Mouse (Mus musculus): ENCODE data around the gene Hbs1l. TPM values are rescaled to one million over a fixed set of nuclear protein-coding genes. Genes with fewer than 3 reads are reported as not detected.
"Not testable (repeated sequence)": the region's sequence is repeated elsewhere in the genome, so short reads cannot be mapped to it uniquely, and the experiment has no call there.

The Hbs1l gene
- polyA plus RNA-seq, 1 experiment from 2014 or later: 123 TPM

DNA sequence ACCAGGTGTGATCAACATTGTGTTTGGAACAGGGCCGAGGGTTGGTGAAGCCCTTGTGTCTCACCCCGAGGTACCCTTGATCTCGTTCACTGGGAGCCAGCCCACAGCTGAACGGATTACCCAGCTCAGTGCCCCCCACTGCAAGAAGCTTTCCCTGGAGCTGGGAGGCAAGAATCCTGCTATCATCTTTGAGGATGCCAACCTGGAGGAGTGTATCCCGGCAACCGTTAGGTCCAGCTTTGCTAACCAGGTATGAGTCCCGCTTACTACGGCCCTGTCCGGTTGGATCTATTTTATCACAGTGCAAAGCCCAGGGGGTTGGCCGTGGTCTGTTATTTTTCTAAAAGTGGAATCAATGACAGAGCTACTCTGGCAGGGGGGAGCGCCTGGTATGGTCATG, 93.3 kb downstream of the Hbs1l start:
- Histone ChIP-seq H3K4me3 (replicated peaks; ENCODE audit: low read length) (no peak overlapping the region), H3K27me3 (replicated peaks; ENCODE audit: control insufficient read depth, insufficient read depth, low read length) (no peaks in the 10 kb centered on the region), H3K9me3 (ENCODE audit: control insufficient read depth, low read length) (no peaks in the 10 kb centered on the region), H3K36me3 (ENCODE audit: control insufficient read depth, insufficient read depth) (no peaks in the 10 kb centered on the region), H3K9ac (replicated peaks; ENCODE audit: low read depth, low read length) (no peak overlapping the region), H3K4me2 (ENCODE audit: low read length) (no peak overlapping the region), H3K27ac (ENCODE audit: low read length) (no peak overlapping the region), H3K4me1 (replicated peaks; ENCODE audit: control insufficient read depth, insufficient read depth, low read length) (no peaks in the 10 kb centered on the region)
- 89% methylated on average over 11 of the region's 11 CpGs for WGBS
- ATAC-seq: no peak

DNA sequence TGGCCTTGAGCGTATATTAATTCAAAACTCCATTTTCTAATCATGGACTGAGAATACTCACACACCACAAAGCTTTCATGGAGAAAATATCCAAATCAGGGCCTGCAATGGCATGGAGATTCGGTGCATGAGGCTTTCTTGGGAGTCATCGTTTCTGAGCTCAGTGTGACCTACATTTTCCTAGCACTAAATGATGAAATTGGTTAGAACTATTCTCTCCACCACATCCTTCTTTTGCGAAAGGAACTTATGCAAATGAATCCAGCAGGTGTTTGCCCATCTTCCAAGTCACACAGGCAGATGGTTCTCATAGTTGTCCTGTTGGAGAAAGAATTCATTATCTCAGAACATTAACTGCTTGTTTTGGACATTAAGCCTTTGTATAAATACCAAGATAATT, 94.7 kb downstream of the Hbs1l start:
- H3K4me2 ChIP-seq (ENCODE audit: low read length): no peak overlapping the region
- WGBS: 83% methylated on average over 4 of the region's 4 CpGs

DNA sequence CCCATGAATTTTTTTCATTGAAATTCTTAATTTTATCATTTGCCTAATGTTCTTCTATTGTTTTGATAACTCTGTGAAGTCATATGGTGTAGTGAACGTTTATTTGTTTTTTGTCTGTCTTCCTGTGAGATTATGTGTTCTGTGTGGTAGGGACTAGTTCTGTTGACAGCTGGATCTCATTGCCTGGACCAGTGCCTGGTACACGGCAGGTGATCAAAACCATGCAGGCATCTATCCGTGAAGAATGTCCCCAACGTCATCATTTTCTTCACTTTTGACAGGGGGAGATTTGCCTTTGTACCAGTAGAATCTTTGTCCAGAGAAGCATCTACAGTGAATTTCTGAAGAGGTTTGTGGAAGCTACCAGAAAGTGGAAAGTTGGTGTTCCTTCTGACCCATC, 95.5 kb downstream of the Hbs1l start:
- Histone ChIP-seq H3K27ac (ENCODE audit: low read length) (no peak overlapping the region), H3K4me1 (replicated peaks; ENCODE audit: control insufficient read depth, insufficient read depth, low read length) (no peaks in the 10 kb centered on the region), H3K36me3 (ENCODE audit: control insufficient read depth, insufficient read depth) (no peaks in the 10 kb centered on the region), H3K4me2 (ENCODE audit: low read length) (no peak overlapping the region), H3K27me3 (replicated peaks; ENCODE audit: control insufficient read depth, insufficient read depth, low read length) (no peaks in the 10 kb centered on the region), H3K4me3 (replicated peaks; ENCODE audit: low read length) (no peak overlapping the region), H3K9me3 (ENCODE audit: control insufficient read depth, low read length) (no peaks in the 10 kb centered on the region), H3K9ac (replicated peaks; ENCODE audit: low read depth, low read length) (no peak overlapping the region)
- 81% methylated on average over 4 of the region's 4 CpGs for WGBS
- no peak for ATAC-seq

More for the DNA sequence above, 94.7 kb downstream of the Hbs1l start:
- no peaks in the 10 kb centered on the region for H3K36me3 ChIP-seq (ENCODE audit: control insufficient read depth, insufficient read depth)
- H3K9ac ChIP-seq (replicated peaks; ENCODE audit: low read depth, low read length): no peak overlapping the region
- H3K4me3 ChIP-seq (replicated peaks; ENCODE audit: low read length): no peak overlapping the region
- no peaks in the 10 kb centered on the region for H3K27me3 ChIP-seq (replicated peaks; ENCODE audit: control insufficient read depth, insufficient read depth, low read length)
- H3K9me3 ChIP-seq (ENCODE audit: control insufficient read depth, low read length): no peaks in the 10 kb centered on the region
- H3K4me1 ChIP-seq (replicated peaks; ENCODE audit: control insufficient read depth, insufficient read depth, low read length): no peaks in the 10 kb centered on the region
- no peak for ATAC-seq
- no peak overlapping the region for H3K27ac ChIP-seq (ENCODE audit: low read length)

DNA sequence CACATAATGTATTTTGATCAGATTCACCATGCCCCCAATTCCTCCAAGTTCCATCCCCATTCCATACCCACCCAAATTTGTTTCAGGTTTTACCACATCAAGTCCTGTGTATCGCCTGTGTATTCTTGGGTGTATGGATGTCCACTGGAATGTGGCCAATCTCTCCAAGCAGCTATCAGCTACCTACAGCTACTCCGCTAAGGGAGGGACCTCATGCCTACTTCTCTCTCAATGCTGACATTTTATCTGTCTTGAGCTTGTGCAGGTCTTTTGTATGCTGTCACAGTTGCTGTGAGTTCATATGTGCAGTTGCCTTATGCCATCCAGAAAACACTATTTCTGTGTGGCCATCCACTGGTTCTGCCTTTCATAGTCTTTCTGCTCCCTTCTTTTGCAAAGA, 97.6 kb downstream of the Hbs1l start:
- no peaks in the 10 kb centered on the region for H3K36me3 ChIP-seq (ENCODE audit: control insufficient read depth, insufficient read depth)
- no peak for ATAC-seq
- H3K4me1 ChIP-seq (replicated peaks; ENCODE audit: control insufficient read depth, insufficient read depth, low read length): no peaks in the 10 kb centered on the region
- no peaks in the 10 kb centered on the region for H3K9me3 ChIP-seq (ENCODE audit: control insufficient read depth, low read length)
- H3K9ac ChIP-seq (replicated peaks; ENCODE audit: low read depth, low read length): no peak overlapping the region
- H3K27me3 ChIP-seq (replicated peaks; ENCODE audit: control insufficient read depth, insufficient read depth, low read length): no peaks in the 10 kb centered on the region
- 91% methylated on average over 2 of the region's 2 CpGs for WGBS
- no peak overlapping the region for H3K4me2 ChIP-seq (ENCODE audit: low read length)
- no peak overlapping the region for H3K4me3 ChIP-seq (replicated peaks; ENCODE audit: low read length)
- H3K27ac ChIP-seq (ENCODE audit: low read length): no peak overlapping the region

DNA sequence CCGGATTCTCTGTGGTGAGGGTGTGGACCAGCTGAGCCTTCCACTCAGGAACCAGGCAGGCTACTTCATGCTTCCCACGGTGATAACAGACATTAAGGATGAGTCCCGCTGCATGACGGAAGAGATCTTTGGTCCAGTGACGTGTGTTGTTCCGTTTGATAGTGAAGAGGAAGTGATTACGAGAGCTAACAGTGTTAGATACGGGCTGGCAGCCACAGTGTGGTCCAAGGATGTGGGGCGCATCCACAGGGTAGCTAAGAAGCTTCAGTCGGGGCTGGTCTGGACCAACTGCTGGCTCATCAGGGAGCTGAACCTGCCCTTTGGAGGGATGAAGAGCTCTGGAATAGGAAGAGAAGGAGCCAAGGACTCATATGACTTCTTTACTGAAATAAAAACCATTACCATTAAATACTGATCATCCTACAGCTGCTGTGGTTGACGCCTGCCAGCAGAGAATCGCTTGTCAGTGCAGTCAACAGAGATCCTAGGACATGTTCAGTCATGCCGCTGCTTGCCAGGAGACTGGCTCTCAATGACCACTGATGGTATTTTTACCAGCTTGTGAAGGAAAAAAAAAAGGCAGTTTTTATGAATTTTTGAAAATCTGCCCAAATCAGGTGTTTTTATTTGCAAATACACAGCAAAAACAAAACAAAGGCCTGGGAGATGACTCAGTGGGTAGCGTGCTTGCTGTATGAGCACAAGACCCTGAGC, 99.8 kb downstream of the Hbs1l start:
- no peak for ATAC-seq
- H3K4me1 ChIP-seq (replicated peaks; ENCODE audit: control insufficient read depth, insufficient read depth, low read length): no peaks in the 10 kb centered on the region
- no peaks in the 10 kb centered on the region for H3K27me3 ChIP-seq (replicated peaks; ENCODE audit: control insufficient read depth, insufficient read depth, low read length)
- H3K9ac ChIP-seq (replicated peaks; ENCODE audit: low read depth, low read length): no peak overlapping the region
- no peaks in the 10 kb centered on the region for H3K36me3 ChIP-seq (ENCODE audit: control insufficient read depth, insufficient read depth)
- no peak overlapping the region for H3K4me2 ChIP-seq (ENCODE audit: low read length)
- WGBS: 91% methylated on average over 14 of the region's 14 CpGs
- no peaks in the 10 kb centered on the region for H3K9me3 ChIP-seq (ENCODE audit: control insufficient read depth, low read length)
- H3K4me3 ChIP-seq (replicated peaks; ENCODE audit: low read length): no peak overlapping the region
- no peak overlapping the region for H3K27ac ChIP-seq (ENCODE audit: low read length)

DNA sequence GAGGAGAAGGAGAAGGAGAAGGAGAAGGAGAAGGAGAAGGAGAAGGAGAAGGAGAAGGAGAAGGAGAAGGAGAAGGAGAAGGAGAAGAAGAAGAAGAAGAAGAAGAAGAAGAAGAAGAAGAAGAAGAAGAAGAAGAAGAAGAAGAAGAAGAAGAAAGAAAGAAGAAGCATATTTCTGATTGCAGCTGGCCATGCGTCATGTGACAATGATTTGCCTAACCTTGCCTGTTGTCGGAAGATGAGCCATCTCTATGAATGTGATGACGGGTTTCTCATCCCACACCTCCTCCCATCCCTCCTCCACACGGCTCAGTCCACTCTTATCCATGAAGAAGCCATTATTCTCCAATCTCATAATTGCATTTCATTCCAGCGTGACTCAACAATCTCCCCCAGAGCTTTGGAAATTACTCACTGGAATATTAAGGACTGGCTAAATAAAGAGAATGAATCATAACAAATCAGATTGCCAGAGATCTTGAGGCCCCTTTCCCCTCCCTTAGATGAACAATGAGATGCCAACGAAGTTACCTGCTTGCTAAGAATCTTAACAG, 103.2 kb downstream of the Hbs1l start:
- not testable (repeated sequence) for H3K36me3 ChIP-seq (ENCODE audit: control insufficient read depth, insufficient read depth); ATAC-seq; H3K9me3 ChIP-seq (ENCODE audit: control insufficient read depth, low read length); H3K9ac ChIP-seq (replicated peaks; ENCODE audit: low read depth, low read length); H3K27ac ChIP-seq (ENCODE audit: low read length); H3K4me3 ChIP-seq (replicated peaks; ENCODE audit: low read length); H3K27me3 ChIP-seq (replicated peaks; ENCODE audit: control insufficient read depth, insufficient read depth, low read length); H3K4me1 ChIP-seq (replicated peaks; ENCODE audit: control insufficient read depth, insufficient read depth, low read length); H3K4me2 ChIP-seq (ENCODE audit: low read length)
- 81% methylated on average over 6 of the region's 6 CpGs for whole genome bisulfite sequencing

DNA sequence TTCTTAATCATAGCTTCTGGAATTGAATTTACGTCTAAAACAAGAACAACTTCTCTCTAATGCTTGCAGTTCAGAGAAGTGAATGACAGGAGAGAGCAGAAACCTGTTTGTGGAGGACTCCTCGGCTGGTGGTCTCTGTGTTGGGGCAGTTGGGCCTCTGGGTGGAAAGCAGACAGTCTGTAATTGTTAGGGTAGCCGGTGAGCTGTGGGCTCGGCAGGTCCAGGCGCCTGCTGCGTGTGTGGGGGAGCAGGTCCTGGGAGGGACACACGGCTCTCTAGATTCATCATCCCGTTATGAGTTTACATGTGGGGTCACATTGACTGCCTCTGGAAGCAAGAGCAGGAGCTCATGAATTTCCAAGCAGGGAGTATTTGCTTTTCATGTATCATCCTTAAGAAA, 103.8 kb downstream of the Hbs1l start:
- no peak overlapping the region for H3K4me3 ChIP-seq (replicated peaks; ENCODE audit: low read length)
- 71% methylated on average over 8 of the region's 8 CpGs for WGBS
- H3K9ac ChIP-seq (replicated peaks; ENCODE audit: low read depth, low read length): no peak overlapping the region
- no peaks in the 10 kb centered on the region for H3K4me1 ChIP-seq (replicated peaks; ENCODE audit: control insufficient read depth, insufficient read depth, low read length)
- no peak for ATAC-seq
- no peaks in the 10 kb centered on the region for H3K27me3 ChIP-seq (replicated peaks; ENCODE audit: control insufficient read depth, insufficient read depth, low read length)
- H3K36me3 ChIP-seq (ENCODE audit: control insufficient read depth, insufficient read depth): no peaks in the 10 kb centered on the region
- no peaks in the 10 kb centered on the region for H3K9me3 ChIP-seq (ENCODE audit: control insufficient read depth, low read length)
- no peak overlapping the region for H3K27ac ChIP-seq (ENCODE audit: low read length)
- no peak overlapping the region for H3K4me2 ChIP-seq (ENCODE audit: low read length)

DNA sequence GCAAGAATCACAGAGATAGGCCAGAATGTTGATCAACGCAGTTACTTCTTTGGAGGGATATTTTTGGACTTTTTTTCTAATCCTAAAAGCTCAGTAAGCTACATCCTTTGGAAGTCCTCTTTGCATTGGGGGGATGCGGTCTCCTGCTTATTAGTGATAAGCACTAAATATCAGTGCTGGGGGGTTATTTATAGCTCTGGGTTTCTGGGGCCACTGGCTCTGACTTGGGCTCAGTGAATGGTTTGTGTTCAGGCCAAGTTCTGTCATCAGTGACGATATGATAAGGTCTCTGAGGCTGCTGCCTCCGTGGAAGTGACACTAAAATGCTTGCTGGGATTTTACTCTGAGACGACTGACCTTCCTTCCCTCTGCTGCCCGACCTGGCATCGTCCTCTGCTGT, 104.3 kb downstream of the Hbs1l start:
- no peaks in the 10 kb centered on the region for H3K27me3 ChIP-seq (replicated peaks; ENCODE audit: control insufficient read depth, insufficient read depth, low read length)
- H3K4me2 ChIP-seq (ENCODE audit: low read length): no peak overlapping the region
- ATAC-seq: no peak
- H3K9me3 ChIP-seq (ENCODE audit: control insufficient read depth, low read length): no peaks in the 10 kb centered on the region
- no peaks in the 10 kb centered on the region for H3K36me3 ChIP-seq (ENCODE audit: control insufficient read depth, insufficient read depth)
- no peak overlapping the region for H3K9ac ChIP-seq (replicated peaks; ENCODE audit: low read depth, low read length)
- H3K4me3 ChIP-seq (replicated peaks; ENCODE audit: low read length): no peak overlapping the region
- H3K27ac ChIP-seq (ENCODE audit: low read length): no peak overlapping the region
- no peaks in the 10 kb centered on the region for H3K4me1 ChIP-seq (replicated peaks; ENCODE audit: control insufficient read depth, insufficient read depth, low read length)
- 63% methylated on average over 7 of the region's 7 CpGs for WGBS

DNA sequence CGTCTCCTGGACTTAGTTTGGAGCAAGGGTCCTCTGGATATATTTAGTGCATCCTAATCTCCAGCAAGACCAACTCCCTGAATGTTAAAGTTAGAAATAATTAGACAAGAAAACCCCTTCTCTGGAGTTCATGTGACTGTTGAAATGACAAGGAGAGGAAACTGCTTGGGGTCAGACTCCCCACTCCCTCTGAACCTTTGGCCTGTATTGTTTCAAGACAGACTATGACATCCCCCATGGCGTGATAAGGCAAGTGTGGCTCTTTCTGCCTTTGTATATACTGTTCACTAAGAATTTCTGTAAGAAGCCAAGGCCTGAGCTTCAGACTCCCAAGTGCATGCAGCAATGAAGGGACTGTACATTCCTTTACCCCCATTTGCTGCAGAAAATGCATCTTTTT, 104.7 kb downstream of the Hbs1l start:
- WGBS: 58% methylated on average over 2 of the region's 2 CpGs
- Histone ChIP-seq H3K27ac (ENCODE audit: low read length) (no peak overlapping the region), H3K4me1 (replicated peaks; ENCODE audit: control insufficient read depth, insufficient read depth, low read length) (no peaks in the 10 kb centered on the region), H3K4me2 (ENCODE audit: low read length) (no peak overlapping the region), H3K9ac (replicated peaks; ENCODE audit: low read depth, low read length) (no peak overlapping the region), H3K4me3 (replicated peaks; ENCODE audit: low read length) (no peak overlapping the region), H3K36me3 (ENCODE audit: control insufficient read depth, insufficient read depth) (no peaks in the 10 kb centered on the region), H3K9me3 (ENCODE audit: control insufficient read depth, low read length) (no peaks in the 10 kb centered on the region), H3K27me3 (replicated peaks; ENCODE audit: control insufficient read depth, insufficient read depth, low read length) (no peaks in the 10 kb centered on the region)
- no peak for ATAC-seq

DNA sequence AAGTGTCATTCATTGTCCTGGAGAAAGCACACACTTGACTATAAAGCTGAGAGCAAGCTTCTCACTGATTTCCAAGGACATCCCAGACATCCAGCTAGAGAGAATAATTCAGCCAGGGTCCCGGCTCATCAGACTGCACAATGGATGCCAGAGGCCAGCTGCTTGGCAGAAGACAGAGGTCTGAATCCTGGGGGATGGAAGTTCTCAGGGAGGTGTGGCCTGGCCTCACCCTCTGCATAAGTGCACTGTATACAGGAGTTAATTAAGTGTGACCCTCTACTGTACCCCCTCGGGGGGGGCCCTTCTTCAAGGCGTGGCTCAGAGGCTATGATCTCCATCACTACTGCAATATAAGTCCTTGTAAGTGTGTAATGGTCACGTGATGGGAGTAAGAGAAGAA, 105.5 kb downstream of the Hbs1l start:
- Histone ChIP-seq H3K4me1 (replicated peaks; ENCODE audit: control insufficient read depth, insufficient read depth, low read length) (no peaks in the 10 kb centered on the region), H3K9me3 (ENCODE audit: control insufficient read depth, low read length) (no peaks in the 10 kb centered on the region), H3K36me3 (ENCODE audit: control insufficient read depth, insufficient read depth) (no peaks in the 10 kb centered on the region), H3K27me3 (replicated peaks; ENCODE audit: control insufficient read depth, insufficient read depth, low read length) (no peaks in the 10 kb centered on the region), H3K4me3 (replicated peaks; ENCODE audit: low read length) (no peak overlapping the region), H3K9ac (replicated peaks; ENCODE audit: low read depth, low read length) (no peak overlapping the region), H3K27ac (ENCODE audit: low read length) (no peak overlapping the region), H3K4me2 (ENCODE audit: low read length) (no peak overlapping the region)
- WGBS: 62% methylated on average over 4 of the region's 4 CpGs
- no peak for ATAC-seq
